In the genomic region with DNA sequence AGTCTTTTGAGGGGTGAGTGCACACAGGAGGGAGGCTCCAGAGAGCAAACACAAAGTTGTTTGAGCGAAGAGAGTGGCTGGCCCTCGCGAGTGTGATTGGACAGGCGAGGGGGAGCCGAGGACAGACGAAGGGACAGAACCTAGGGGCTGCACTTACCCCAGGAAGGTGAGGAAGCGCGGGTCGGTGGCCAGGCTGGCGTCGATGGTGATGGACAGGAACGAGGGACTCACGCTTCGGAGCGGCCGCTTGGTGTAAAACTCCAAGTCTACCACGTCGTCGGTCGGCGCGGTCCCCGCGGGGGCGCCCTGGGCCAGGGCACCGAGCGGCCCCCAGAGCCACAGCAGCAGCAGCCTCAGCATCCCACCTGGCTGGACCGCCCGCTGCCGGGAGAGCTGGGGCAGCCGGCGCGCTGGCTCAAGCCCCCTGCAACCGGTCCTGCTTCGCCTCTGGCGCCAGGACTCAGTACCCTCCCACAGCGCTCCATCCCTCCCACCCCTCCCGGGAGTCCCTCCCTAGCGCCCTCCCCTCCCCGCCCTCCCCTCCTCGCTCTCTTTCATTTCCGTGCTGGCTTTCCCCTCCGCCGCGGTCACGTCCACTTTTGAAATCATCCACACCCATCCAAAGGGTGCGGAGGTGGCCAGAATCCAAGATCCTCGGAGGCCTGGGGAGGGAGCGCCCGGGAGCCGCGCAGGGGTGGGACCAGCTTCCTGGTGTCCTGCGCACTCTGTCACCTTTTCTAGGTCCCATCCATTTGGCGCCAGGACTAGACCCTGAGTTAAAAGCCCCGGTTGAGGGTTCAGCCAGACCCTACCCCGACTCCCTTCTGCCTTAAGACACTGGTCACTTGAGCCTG, we compare ENCODE assay signal across 9 mouse cellular contexts. TPM values are rescaled to one million over a fixed set of nuclear protein-coding genes. Genes with fewer than 3 reads are reported as not detected.
DNase-seq lines count a peak whose midpoint lies in the region; ATAC-seq and TF ChIP-seq lines count a peak whose summit lies in the region.
"Had no signal": no experiment of that assay in that cellular context is flagged by ENCODE, and none has a peak within 500 bp of the region (broad histone marks: within the 10 kb centered on the region; RNA-seq: fewer than 3 reads in every experiment).

A gene (minus strand): TSS at position 482 of the 854 bp plus-strand sequence.

- DNase-seq in layer of hippocampus, adult 2 months (ENCODE audit: low spot score in 2 of 2): no peak
- DNase-seq in layer of hippocampus, adult 9-10 months (ENCODE audit: low spot score): no peak
- peak; percentile 72 for DNase-seq in intestine, embryonic 14.5 days (ENCODE audit: low spot score)
- peak; percentile 41 for DNase-seq in naive thymus-derived CD4-positive, alpha-beta T cell, adult 2 months (ENCODE audit: low read depth)
- DNase-seq in thymus, postnatal 10 days (ENCODE audit: low spot score in 2 of 2): peak; percentile 10 to 49

- H3K27ac ChIP-seq in layer of hippocampus, adult 2 months: no peak within 1 kb of the TSS
- no peak within 1 kb of the TSS for H3K27ac ChIP-seq in cortical plate, adult 2 months (ENCODE audit: insufficient read depth, low read length)
- H3K27ac ChIP-seq in intestine, embryonic 14.5 days (ENCODE audit: low read depth): no peak within 1 kb of the TSS
- no peak within 1 kb of the TSS for H3K27ac ChIP-seq in liver, embryonic 15.5 days (replicated peaks)

- H3K9me3 ChIP-seq in intestine, embryonic 14.5 days (ENCODE audit: control insufficient read depth, low read length): no peaks in the 10 kb centered on the region
- H3K9me3 ChIP-seq in liver, embryonic 15.5 days (replicated peaks): no peaks in the 10 kb centered on the region

- TF ChIP-seq CTCF in layer of hippocampus, adult 2 months (conservative IDR thresholded peaks at IDR 0.05): no peak
- TF ChIP-seq CTCF in cortical plate, adult 2 months (IDR thresholded peaks at IDR 0.05; ENCODE audit: extremely low read depth, insufficient read depth, low read length): no peak

- H3K4me1 ChIP-seq in cortical plate, adult 2 months (ENCODE audit: control insufficient read depth, insufficient read depth, low read length): no peaks in the 10 kb centered on the region
- H3K4me1 ChIP-seq in intestine, embryonic 14.5 days (replicated peaks; ENCODE audit: control insufficient read depth, insufficient read depth, low read length): peaks cover 2% of the 10 kb centered on the region; the same call in 1 of the 2 replicates
- H3K4me1 ChIP-seq in liver, embryonic 15.5 days (replicated peaks): peaks cover 2% of the 10 kb centered on the region; the same call in 1 of the 2 replicates

- TF ChIP-seq POLR2A in cortical plate, adult 2 months (IDR thresholded peaks at IDR 0.05; ENCODE audit: extremely low read depth, insufficient read depth, low read length): no peak

- H3K36me3 ChIP-seq in intestine, embryonic 14.5 days (ENCODE audit: control insufficient read depth, insufficient read depth, low read length): no peaks in the 10 kb centered on the region
- H3K36me3 ChIP-seq in liver, embryonic 15.5 days (replicated peaks): no peaks in the 10 kb centered on the region

- H3K9ac ChIP-seq in intestine, embryonic 14.5 days (ENCODE audit: low read length): peak within 1 kb of the TSS; percentile 44
- no peak within 1 kb of the TSS for H3K9ac ChIP-seq in liver, embryonic 15.5 days

- peaks cover 8% of the 10 kb centered on the region for H3K27me3 ChIP-seq in intestine, embryonic 14.5 days (replicated peaks; ENCODE audit: control insufficient read depth, insufficient read depth, low read length)
- peaks cover 34% of the 10 kb centered on the region for H3K27me3 ChIP-seq in liver, embryonic 15.5 days
- H3K27me3 ChIP-seq: Patski had no signal

- H3K4me2 ChIP-seq in intestine, embryonic 14.5 days (ENCODE audit: low read length): peak within 1 kb of the TSS; percentile 99
- peak within 1 kb of the TSS; percentile 74 for H3K4me2 ChIP-seq in liver, embryonic 15.5 days

- WGBS in intestine, embryonic 14.5 days: under 1% methylated on average over 55 of the region's 56 CpGs
- under 1% methylated on average over 56 of the region's 56 CpGs for WGBS in liver, embryonic 15.5 days (ENCODE audit: insufficient replicate concordance)

- peak; percentile 60 for ATAC-seq in granulocyte monocyte progenitor cell, adult 5-6 weeks (replicated peaks; ENCODE audit: poor library complexity, severe bottlenecking)
- ATAC-seq in intestine, embryonic 14.5 days (replicated peaks; ENCODE audit: low FRiP score, low TSS enrichment, low read depth): peak; percentile 81
- ATAC-seq in liver, embryonic 15.5 days (ENCODE audit: insufficient read depth): peak; percentile 61
- ATAC-seq: Patski had no signal

- peak within 1 kb of the TSS; percentile 56 for H3K4me3 ChIP-seq in layer of hippocampus, adult 2 months
- H3K4me3 ChIP-seq in cortical plate, adult 2 months (ENCODE audit: insufficient read depth, low read length): peak within 1 kb of the TSS; percentile 10; the same call in 1 of the 2 replicates
- peak within 1 kb of the TSS; percentile 48 for H3K4me3 ChIP-seq in intestine, embryonic 14.5 days (ENCODE audit: low read depth, low read length)
- peak within 1 kb of the TSS; percentile 52 for H3K4me3 ChIP-seq in liver, embryonic 15.5 days (replicated peaks)

RNA-seq across cellular contexts. Expression of the gene that starts here (rescaled TPM):
- total RNA-seq in layer of hippocampus, adult 2 months (2021): under 1 TPM; 0.38 to 0.86 TPM
- polyA plus RNA-seq in cortical plate, adult 2 months (2012; rRNA removed): 1.1 and 1.2 TPM in 2 replicates
- total RNA-seq in granulocyte monocyte progenitor cell, adult 5-6 weeks (2014; fragmentation: Nextera tagmentation): 23.0 and 26.6 TPM in 2 replicates
- total RNA-seq in granulocyte monocyte progenitor cell, adult 5-6 weeks (2017): 27.7 and 30.3 TPM in 2 replicates
- 2.9 and 3.7 TPM in 2 replicates for polyA plus RNA-seq in intestine, embryonic 14.5 days (2014; fragmentation: Nextera tagmentation; extraction: Ambion mirVana)
- polyA plus RNA-seq in liver, embryonic 15.5 days (2015; fragmentation: Nextera tagmentation; extraction: Ambion mirVana): 1.6 and 1.9 TPM in 2 replicates

Comparison
In these comparisons a context has a peak if more than half of its experiments do, and no peak if none do; other contexts are left out.
1. RNA of the gene that starts here (total RNA-seq): 23.0 to 30.3 TPM in granulocyte monocyte progenitor cell, adult 5-6 weeks; 0.38 to 0.86 TPM in layer of hippocampus, adult 2 months; every median in the first group is over 10 times any median in the second.
2. DNase-seq: peak in intestine, embryonic 14.5 days (single experiment), naive thymus-derived CD4-positive, alpha-beta T cell, adult 2 months (single experiment) and thymus, postnatal 10 days (2 of 2); none in layer of hippocampus, adult 2 months (0 of 2) and layer of hippocampus, adult 9-10 months (single experiment).
3. Peak in every context shown above with its lines, with median percentiles within 50 percentile points of each other: H3K4me3 ChIP-seq and ATAC-seq.